ENCODE assay signal across 26 mouse cellular contexts in the genomic region with DNA sequence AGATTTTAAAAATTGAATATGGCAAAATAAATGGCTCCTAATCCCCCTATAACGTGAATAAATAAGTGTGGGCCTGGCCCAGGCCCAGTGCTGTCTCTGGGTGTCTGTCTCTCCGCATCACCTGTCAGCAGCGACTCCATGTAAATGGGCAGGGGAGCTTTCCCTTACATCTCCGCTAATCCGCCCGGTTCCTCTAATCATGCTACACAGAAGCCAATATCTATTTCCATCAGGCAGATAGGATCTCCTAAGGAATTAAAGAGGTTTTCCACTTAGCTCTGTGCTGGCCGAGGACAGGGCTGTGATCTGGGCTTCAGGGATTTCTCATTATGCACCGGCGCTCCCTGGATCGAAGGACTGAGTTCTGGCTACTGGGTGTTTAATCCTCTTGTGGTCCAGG.
DNase-seq lines count a peak whose midpoint lies in the region; ATAC-seq and TF ChIP-seq lines count a peak whose summit lies in the region.
"Had no signal": no experiment of that assay in that cellular context is flagged by ENCODE, and none has a peak within 500 bp of the region (broad histone marks: within the 10 kb centered on the region; RNA-seq: fewer than 3 reads in every experiment).

No protein-coding gene starts in this region.

- no peak for TF ChIP-seq POLR2A in brain, embryonic 14.5 days (IDR thresholded peaks at IDR 0.05; ENCODE audit: borderline replicate concordance, extremely low read depth, insufficient read depth, insufficient read length, poor library complexity, severe bottlenecking)

- no peak for DNase-seq in forebrain, embryonic 11.5 days (ENCODE audit: low spot score)
- DNase-seq in brain, embryonic 14.5 days (ENCODE audit: low read depth) = peak; percentile 44
- peak; percentile 55 for DNase-seq in midbrain, embryonic 14.5 days
- DNase-seq in retina, embryonic 14.5 days (ENCODE audit: low spot score) = peak; percentile 49
- no peak for DNase-seq in left cerebral cortex, adult 18-20 months (ENCODE audit: low spot score in 2 of 2)
- DNase-seq in heart, adult 9 months (ENCODE audit: low spot score in 2 of 2) = no peak
- no peak for DNase-seq in frontal cortex, postnatal 25 days (ENCODE audit: low spot score in 2 of 2)
- DNase-seq: adrenal gland, adult 8-10 months; adrenal gland, postnatal 25 days; cerebellum, adult 18-20 months; cerebellum, adult 9-10 months; cerebellum, postnatal 14 days; forebrain, postnatal 0 days; gastrocnemius, postnatal 25 days; heart, adult 18-20 months; heart, postnatal 14 days; heart, postnatal 4 days had no signal

- H3K9ac ChIP-seq in forebrain, embryonic 12.5 days = no peak overlapping the region
- H3K9ac ChIP-seq in forebrain, embryonic 11.5 days (ENCODE audit: low read length) = no peak overlapping the region
- no peak overlapping the region for H3K9ac ChIP-seq in midbrain, embryonic 14.5 days (replicated peaks; ENCODE audit: low read length)
- H3K9ac ChIP-seq: embryonic facial prominence, embryonic 13.5 days; forebrain, postnatal 0 days; heart, embryonic 13.5 days; hindbrain, embryonic 14.5 days had no signal

- H3K27me3 ChIP-seq in forebrain, embryonic 12.5 days = peaks cover 6% of the 10 kb centered on the region; the same call in 1 of the 2 replicates
- no peaks in the 10 kb centered on the region for H3K27me3 ChIP-seq in forebrain, embryonic 11.5 days (ENCODE audit: control insufficient read depth, insufficient read depth, low read length)
- no peaks in the 10 kb centered on the region for H3K27me3 ChIP-seq in midbrain, embryonic 14.5 days (ENCODE audit: control insufficient read depth, insufficient read depth, low read length)
- H3K27me3 ChIP-seq: heart, embryonic 13.5 days had no signal

- H3K4me1 ChIP-seq in forebrain, embryonic 12.5 days = peaks cover 7% of the 10 kb centered on the region
- H3K4me1 ChIP-seq in forebrain, embryonic 11.5 days (replicated peaks; ENCODE audit: control insufficient read depth, insufficient read depth, low read length) = no peaks in the 10 kb centered on the region
- H3K4me1 ChIP-seq in midbrain, embryonic 14.5 days (ENCODE audit: control insufficient read depth, insufficient read depth, low read length) = peaks cover 6% of the 10 kb centered on the region
- H3K4me1 ChIP-seq: embryonic facial prominence, embryonic 13.5 days; heart, embryonic 10.5 days; heart, embryonic 13.5 days had no signal

- H3K9me3 ChIP-seq in forebrain, embryonic 12.5 days = no peaks in the 10 kb centered on the region
- H3K9me3 ChIP-seq in forebrain, embryonic 11.5 days (ENCODE audit: control insufficient read depth, low read length) = no peaks in the 10 kb centered on the region; the same call in 1 of the 2 replicates
- no peaks in the 10 kb centered on the region for H3K9me3 ChIP-seq in midbrain, embryonic 14.5 days (ENCODE audit: control insufficient read depth, low read length)
- H3K9me3 ChIP-seq: embryonic facial prominence, embryonic 13.5 days; heart, embryonic 10.5 days; heart, embryonic 13.5 days had no signal

- peak overlapping the region; percentile 21; the same call in 1 of the 2 replicates for H3K4me2 ChIP-seq in forebrain, embryonic 12.5 days
- no peak overlapping the region for H3K4me2 ChIP-seq in forebrain, embryonic 11.5 days (ENCODE audit: low read depth, low read length, severe bottlenecking)
- no peak overlapping the region for H3K4me2 ChIP-seq in midbrain, embryonic 14.5 days (ENCODE audit: low read length)
- H3K4me2 ChIP-seq: embryonic facial prominence, embryonic 13.5 days; heart, embryonic 13.5 days; hindbrain, embryonic 14.5 days had no signal

- no peak overlapping the region for H3K4me3 ChIP-seq in forebrain, embryonic 12.5 days (replicated peaks)
- no peak overlapping the region for H3K4me3 ChIP-seq in forebrain, embryonic 11.5 days (ENCODE audit: low read depth, low read length)
- no peak overlapping the region for H3K4me3 ChIP-seq in midbrain, embryonic 14.5 days (replicated peaks; ENCODE audit: low read depth, low read length)
- H3K4me3 ChIP-seq: embryonic facial prominence, embryonic 13.5 days; erythroblast, embryonic 14.5 days; heart, embryonic 10.5 days; heart, embryonic 13.5 days had no signal

- no peak overlapping the region for H3K27ac ChIP-seq in forebrain, embryonic 12.5 days
- H3K27ac ChIP-seq in forebrain, embryonic 11.5 days (ENCODE audit: low read depth, low read length) = no peak overlapping the region
- H3K27ac ChIP-seq in midbrain, embryonic 14.5 days (replicated peaks; ENCODE audit: low read depth, low read length) = no peak overlapping the region
- H3K27ac ChIP-seq: embryonic facial prominence, embryonic 13.5 days; heart, embryonic 10.5 days; heart, embryonic 13.5 days; hindbrain, embryonic 14.5 days; hindbrain, postnatal 0 days had no signal

- no peak for TF ChIP-seq CTCF in brain, embryonic 14.5 days (IDR thresholded peaks at IDR 0.05; ENCODE audit: borderline replicate concordance, extremely low read depth, insufficient read depth, insufficient read length)

- no peak for ATAC-seq in forebrain, embryonic 12.5 days (ENCODE audit: low FRiP score)
- no peak for ATAC-seq in forebrain, embryonic 11.5 days (replicated peaks; ENCODE audit: low FRiP score)
- ATAC-seq in midbrain, embryonic 14.5 days (ENCODE audit: low FRiP score, low TSS enrichment) = no peak
- ATAC-seq: activated CD4-positive, CD25-positive, alpha-beta regulatory T cell, adult 4 months; forebrain, embryonic 14.5 days; forebrain, postnatal 0 days; hindbrain, postnatal 0 days had no signal

- H3K36me3 ChIP-seq in forebrain, embryonic 12.5 days (replicated peaks) = no peaks in the 10 kb centered on the region
- no peaks in the 10 kb centered on the region for H3K36me3 ChIP-seq in forebrain, embryonic 11.5 days (ENCODE audit: control insufficient read depth, insufficient read depth, low read length)
- H3K36me3 ChIP-seq in midbrain, embryonic 14.5 days (ENCODE audit: control insufficient read depth, insufficient read depth, low read length) = no peaks in the 10 kb centered on the region
- H3K36me3 ChIP-seq: embryonic facial prominence, embryonic 13.5 days; heart, embryonic 10.5 days; heart, embryonic 13.5 days had no signal

- 40% methylated on average over 10 of the region's 10 CpGs for WGBS in forebrain, embryonic 12.5 days
- WGBS in forebrain, embryonic 11.5 days = 55% methylated on average over 10 of the region's 10 CpGs
- WGBS in midbrain, embryonic 14.5 days = 22% methylated on average over 10 of the region's 10 CpGs

Comparison
In these comparisons a context has a peak if more than half of its experiments do, and no peak if none do; other contexts are left out.
1. DNase-seq: peak in brain, embryonic 14.5 days (single experiment), midbrain, embryonic 14.5 days (single experiment) and retina, embryonic 14.5 days (single experiment); none in forebrain, embryonic 11.5 days (single experiment), left cerebral cortex, adult 18-20 months (0 of 2), heart, adult 9 months (0 of 2) and frontal cortex, postnatal 25 days (0 of 2).